ENCODE assay signal across 8 mouse cellular contexts in the genomic region with DNA sequence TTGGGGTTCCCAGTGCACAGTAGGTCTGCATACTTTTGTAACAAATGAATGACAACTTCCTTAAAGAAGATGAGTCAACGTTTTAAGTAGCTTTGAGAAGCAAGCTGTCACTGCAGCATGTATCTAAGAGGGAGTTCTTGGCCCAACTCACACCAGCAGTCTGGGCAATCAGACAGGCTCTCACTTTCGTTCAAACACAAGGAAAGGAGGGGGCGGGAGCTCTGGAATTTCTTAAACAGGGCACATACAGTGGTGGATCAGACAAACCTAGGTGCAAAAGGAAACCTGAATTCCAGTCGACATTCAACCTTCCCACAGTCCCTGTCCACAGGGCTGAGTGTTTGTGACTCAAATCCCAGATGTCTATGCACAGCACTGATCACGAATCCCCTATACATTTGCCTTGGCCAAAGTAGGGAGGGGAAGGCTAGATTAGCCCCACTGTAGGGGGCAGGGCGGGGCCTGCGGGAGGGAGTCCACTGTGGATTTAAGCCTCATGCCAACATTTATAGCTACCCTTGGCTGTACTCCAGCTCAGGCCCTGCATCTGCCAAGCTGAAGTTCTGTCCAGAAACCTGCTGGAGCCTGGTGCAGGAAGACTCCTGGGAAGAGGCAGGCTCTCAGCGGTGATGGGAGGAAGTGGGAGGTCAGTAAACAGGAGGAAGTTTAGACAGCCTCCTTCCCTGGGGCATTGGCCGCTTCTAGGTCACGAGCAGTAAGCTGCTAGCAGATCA.
DNase-seq lines count a peak whose midpoint lies in the region; ATAC-seq and TF ChIP-seq lines count a peak whose summit lies in the region.

No protein-coding gene starts in this region.

- TF ChIP-seq POLR2A in kidney, adult 2 months (IDR thresholded peaks at IDR 0.05; ENCODE audit: low read depth, low read length): no peak

- WGBS in kidney, adult 2 months: 17% methylated on average over 10 of the region's 10 CpGs
- WGBS in midbrain, embryonic 11.5 days: 59% methylated on average over 10 of the region's 10 CpGs

- no peaks in the 10 kb centered on the region for H3K4me1 ChIP-seq in kidney, adult 2 months (ENCODE audit: control insufficient read depth, insufficient read depth, low read length)
- H3K4me1 ChIP-seq in midbrain, embryonic 11.5 days (ENCODE audit: control insufficient read depth, insufficient read depth, low read length): no peaks in the 10 kb centered on the region

- intact Hi-C loops in gastrocnemius, postnatal 14 days (cut with DNase I; ENCODE audit: low total_unique reads): no loop called here

- no peaks in the 10 kb centered on the region for H3K27me3 ChIP-seq in kidney, adult 2 months (replicated peaks; ENCODE audit: control insufficient read depth, insufficient read depth, low read length)
- no peaks in the 10 kb centered on the region for H3K27me3 ChIP-seq in midbrain, embryonic 11.5 days (ENCODE audit: control insufficient read depth, insufficient read depth, low read length)

- H3K4me2 ChIP-seq in midbrain, embryonic 11.5 days: no peak overlapping the region

- H3K27ac ChIP-seq in kidney, adult 2 months (ENCODE audit: insufficient read depth, low read depth, low read length): peak overlapping the region; percentile 28; the same call in 1 of the 2 replicates
- no peak overlapping the region for H3K27ac ChIP-seq in midbrain, embryonic 11.5 days (ENCODE audit: low read depth, low read length)

- H3K9ac ChIP-seq in midbrain, embryonic 11.5 days (ENCODE audit: low read length): no peak overlapping the region

- no peaks in the 10 kb centered on the region for H3K9me3 ChIP-seq in midbrain, embryonic 11.5 days (ENCODE audit: control insufficient read depth, low read length)

- peak; percentile 14 for DNase-seq in retina, postnatal 1 day
- DNase-seq in retina, embryonic 14.5 days (ENCODE audit: low spot score): no peak
- peak; percentile 68 for DNase-seq in gastrocnemius, postnatal 14 days
- peak; percentile 92 for DNase-seq in kidney, adult 2 months
- DNase-seq in midbrain, embryonic 11.5 days (ENCODE audit: low spot score, missing footprints): no peak

- no peak overlapping the region for H3K4me3 ChIP-seq in kidney, adult 2 months (ENCODE audit: insufficient read depth, low read depth, low read length)
- no peak overlapping the region for H3K4me3 ChIP-seq in midbrain, embryonic 11.5 days (ENCODE audit: low read depth, low read length)

- H3K36me3 ChIP-seq in kidney, adult 2 months (ENCODE audit: control insufficient read depth, insufficient read depth, low read length): no peaks in the 10 kb centered on the region
- H3K36me3 ChIP-seq in midbrain, embryonic 11.5 days (ENCODE audit: control insufficient read depth, insufficient read depth, low read length): no peaks in the 10 kb centered on the region

- ATAC-seq in cerebellum, adult (ENCODE audit: insufficient number of reproducible peaks, low FRiP score, low TSS enrichment): peak; percentile 58; the same call in 1 of the 2 replicates
- peak; percentile 48; the same call in 1 of the 2 replicates for ATAC-seq in megakaryocyte progenitor cell, adult 5-6 weeks (replicated peaks; ENCODE audit: poor library complexity)
- no peak for ATAC-seq in midbrain, embryonic 11.5 days (ENCODE audit: low FRiP score)
- ATAC-seq in CD4-positive, CD25-positive, alpha-beta regulatory T cell, adult 4 months: no peak

- TF ChIP-seq CTCF in kidney, adult 2 months (conservative IDR thresholded peaks at IDR 0.05; ENCODE audit: insufficient read depth, insufficient read length, low read depth, low read length): no peak

Comparison
In these comparisons a context has a peak if more than half of its experiments do, and no peak if none do; other contexts are left out.
1. DNase-seq: peak in retina, postnatal 1 day (single experiment), gastrocnemius, postnatal 14 days (single experiment) and kidney, adult 2 months (single experiment); none in retina, embryonic 14.5 days (single experiment) and midbrain, embryonic 11.5 days (single experiment).
2. ATAC-seq: peak in cerebellum, adult (single experiment) and megakaryocyte progenitor cell, adult 5-6 weeks (single experiment); none in midbrain, embryonic 11.5 days (single experiment) and CD4-positive, CD25-positive, alpha-beta regulatory T cell, adult 4 months (single experiment).